Mouse (Mus musculus): Measurements from ENCODE around the gene Slc29a1.

Gene Slc29a1

DNA sequence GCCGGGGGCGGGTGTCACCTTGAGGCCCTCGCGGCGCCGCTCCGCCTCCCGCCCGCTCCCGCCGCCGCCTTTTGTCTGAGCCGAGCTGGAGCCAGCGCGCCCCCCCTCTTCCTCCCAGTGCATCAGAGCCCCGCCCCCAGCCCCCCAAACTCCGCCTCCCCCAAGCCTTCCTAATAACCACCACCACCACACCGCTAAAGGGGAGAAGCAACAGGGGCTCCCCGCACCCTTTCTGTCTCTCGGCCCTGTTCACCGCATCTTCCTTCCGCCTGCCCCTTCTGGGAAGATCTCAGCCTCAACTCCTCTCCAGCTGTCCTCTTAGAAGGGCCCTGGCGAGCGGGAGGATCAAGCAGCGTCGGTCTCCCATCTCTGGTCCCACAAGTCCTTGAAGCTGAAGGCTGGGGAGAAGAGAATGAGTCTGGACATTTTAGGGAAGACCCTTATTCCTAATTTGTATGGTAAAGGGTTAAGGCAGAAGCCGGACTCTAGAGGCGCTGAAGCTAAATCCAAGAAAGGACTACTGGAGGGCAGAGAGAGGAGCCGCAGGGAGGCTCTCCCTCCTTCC lies 49.7 kb downstream of the Slc29a1 start, which contains the start of gene Tmem151b:
TSS of gene Tmem151b (minus strand) at position 61 of the 565 bp plus-strand sequence.
- DNase-seq (ENCODE audit: low read depth): no peak

- DNase-seq (ENCODE audit: low read depth): no peak
Measured at GRCm38 (mm10) chr17:45548541-45549512, 50.6 kb downstream of the Slc29a1 start.

- no peak for DNase-seq (ENCODE audit: low read depth)
Measured at GRCm38 (mm10) chr17:45547461-45548190, 51.8 kb downstream of the Slc29a1 start.

DNA sequence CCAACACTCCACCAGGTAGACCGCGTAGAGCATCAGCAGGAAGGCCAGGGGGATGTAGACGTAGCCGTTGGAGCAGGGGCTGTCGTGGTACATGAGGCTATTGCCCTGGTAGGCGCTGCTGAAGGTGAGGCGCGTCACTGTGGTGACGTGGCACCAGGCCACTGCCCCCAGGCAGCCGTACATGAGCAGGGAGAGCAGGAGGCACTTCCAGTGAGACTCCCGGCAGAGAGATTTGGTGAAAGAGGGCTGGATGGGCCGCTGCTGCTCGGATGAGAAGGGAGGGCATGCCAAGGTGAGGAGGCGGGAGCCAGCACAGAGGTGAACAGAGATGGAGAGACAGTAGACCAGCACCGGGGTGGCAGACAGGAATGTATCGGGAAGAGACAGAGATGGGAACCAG lies 52.5 kb downstream of the Slc29a1 start:
- DNase-seq (ENCODE audit: low read depth): no peak

- no peak for DNase-seq (ENCODE audit: low read depth)
Measured at GRCm38 (mm10) chr17:45545278-45545961, 54.0 kb downstream of the Slc29a1 start.

DNA sequence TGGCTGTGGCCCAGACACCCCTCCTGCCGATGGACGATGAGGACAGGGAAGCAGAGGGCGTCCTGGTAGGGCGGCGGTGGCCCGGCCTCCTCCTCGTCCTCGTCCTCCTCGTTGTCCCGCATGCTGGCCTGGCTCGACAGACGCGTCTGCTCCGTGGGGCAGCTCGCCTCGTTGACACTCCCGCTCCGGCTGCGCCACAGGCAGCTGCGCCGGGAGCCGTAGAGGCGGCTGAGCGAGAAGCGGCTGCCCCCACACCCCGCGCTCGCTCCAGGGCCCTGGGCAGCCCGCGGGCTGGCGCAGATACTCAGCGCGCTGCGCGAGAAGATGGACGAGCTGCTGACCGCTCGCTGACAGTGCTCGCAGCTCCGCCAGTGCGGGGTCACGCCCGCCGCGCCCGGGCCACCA lies 54.5 kb downstream of the Slc29a1 start:
- no peak for DNase-seq (ENCODE audit: low read depth)

DNA sequence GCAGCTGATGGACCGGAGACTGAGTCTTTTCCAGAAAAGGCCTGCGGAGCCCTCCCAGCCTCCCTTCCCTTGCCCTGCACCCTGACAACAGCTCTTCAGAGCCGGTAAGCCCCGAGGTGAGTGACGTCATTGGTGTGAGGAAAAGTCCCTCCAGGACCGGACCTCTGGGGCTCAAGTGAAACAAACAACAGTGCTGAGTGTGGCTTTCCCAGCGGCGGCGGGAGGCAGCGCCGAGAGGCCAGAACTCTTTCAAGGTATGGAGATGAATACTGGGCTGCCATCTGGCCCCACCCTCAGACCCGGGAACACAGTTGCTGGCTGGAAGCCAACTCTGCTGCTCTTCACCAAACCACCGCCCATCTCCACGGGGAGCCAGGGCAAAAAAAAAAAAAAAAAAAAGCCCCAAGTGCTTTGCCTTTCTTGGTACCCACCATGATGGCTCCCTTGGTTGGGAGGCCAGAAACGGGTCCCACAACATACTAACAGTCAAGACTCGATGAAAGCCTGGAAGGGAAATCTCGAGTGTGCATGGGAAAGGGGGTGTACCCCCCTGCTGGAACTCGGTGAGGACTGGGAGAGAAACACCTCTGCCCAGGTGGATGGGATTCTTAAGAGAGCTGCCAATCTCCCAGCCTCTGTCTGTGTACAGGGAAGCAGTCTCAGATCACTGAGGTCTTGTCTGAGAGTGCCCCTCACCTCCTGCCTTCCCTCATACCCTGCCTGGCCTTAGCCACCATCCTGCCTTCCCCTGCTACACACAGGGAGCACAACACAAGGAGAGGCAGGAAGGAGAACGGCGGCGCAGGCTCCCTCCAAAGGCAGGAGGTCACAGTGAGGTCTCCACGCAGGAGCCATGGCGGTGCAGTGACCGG lies 55.2 kb downstream of the Slc29a1 start:
- no peak for DNase-seq (ENCODE audit: low read depth)

DNA sequence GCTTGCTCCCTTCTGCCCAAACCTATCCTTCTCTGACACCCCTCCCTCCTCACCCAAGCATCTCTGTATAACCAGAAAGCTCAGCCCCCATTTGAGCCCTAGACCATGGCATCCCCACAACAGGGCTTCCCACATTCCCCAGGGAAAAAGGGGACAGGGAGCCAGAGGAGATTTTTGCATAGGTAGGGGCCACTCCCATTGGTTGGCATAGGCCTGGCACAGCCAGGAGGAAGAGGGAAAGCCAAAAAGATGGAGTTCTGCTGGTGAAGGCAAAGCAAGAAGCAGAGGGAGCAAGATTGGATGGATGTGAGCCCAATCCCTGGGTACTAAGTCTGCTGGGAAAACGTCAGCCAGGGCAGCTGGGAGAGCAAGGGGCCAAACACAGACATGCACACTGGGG lies 56.3 kb downstream of the Slc29a1 start:
- DNase-seq (ENCODE audit: low read depth): no peak

GRCm38 (mm10) chr17:45542705-45543104 lies 56.7 kb downstream of the Slc29a1 start:
- DNase-seq (ENCODE audit: low read depth): no peak

DNA sequence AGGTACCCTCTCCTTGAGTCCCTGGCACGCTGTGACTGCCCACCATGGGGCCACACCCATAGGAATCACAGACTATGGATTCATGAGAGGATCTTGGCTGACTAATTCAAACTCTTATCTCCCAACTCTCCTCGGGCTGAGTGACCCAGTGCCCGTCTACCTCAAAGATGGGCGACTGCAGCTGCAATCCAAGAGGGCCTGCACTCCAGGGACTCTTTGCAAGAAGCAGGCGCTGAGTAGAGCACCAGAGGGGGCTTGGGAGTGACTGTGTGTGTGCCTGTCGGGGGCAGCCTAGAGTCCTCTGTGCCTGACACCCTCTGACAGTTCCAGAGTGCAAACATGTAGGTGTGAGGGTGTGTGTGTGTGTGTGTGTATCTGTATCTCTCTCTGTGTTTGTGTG lies 57.3 kb downstream of the Slc29a1 start:
- no peak for DNase-seq (ENCODE audit: low read depth)

DNA sequence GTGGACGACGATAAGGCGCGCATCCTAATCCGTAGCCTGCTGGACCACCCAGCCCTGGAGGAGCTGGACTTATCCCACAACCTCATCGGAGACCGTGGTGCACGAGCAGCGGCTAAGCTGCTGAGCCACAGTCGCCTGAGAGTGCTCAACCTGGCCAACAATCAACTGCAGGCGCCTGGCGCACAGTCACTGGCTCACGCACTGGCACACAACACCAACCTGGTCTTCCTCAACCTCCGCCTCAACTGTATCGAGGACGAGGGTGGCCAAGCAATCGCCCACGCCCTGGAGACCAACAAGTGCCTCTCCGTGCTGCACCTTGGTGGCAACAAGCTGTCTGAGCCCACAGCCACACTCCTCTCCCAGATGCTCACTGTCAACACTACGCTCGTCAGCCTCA lies 59.7 kb downstream of the Slc29a1 start:
- no peak for DNase-seq (ENCODE audit: low read depth)

- no peak for DNase-seq (ENCODE audit: low read depth)
Measured at GRCm38 (mm10) chr17:45538394-45538793, 61.0 kb downstream of the Slc29a1 start.

DNA sequence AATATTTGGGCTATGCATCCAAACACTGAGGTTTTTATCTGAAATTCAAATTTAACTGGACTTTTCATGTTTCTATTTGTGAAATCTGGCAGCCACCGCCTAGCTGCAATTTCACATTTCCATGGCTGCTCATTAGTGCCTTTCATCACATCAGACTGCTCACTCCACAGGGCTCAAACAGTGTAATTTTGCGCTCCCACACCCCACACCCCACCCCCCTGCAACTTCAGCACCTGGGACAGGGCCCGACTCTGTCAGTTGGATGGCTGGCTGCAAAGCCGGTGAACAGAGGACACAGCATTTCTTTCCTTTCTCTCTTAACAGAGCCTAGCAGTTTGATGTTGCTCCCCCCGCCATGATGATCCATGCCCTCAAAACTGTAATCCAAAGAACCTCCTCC lies 63.1 kb downstream of the Slc29a1 start:
- no peak for DNase-seq (ENCODE audit: low read depth)

Measured in fibroblast of lung, adult 2 months (primary cell).